In genomic region chr9:26519581-26520501, GRCm38 (mm10) we compare ENCODE assay signal across 9 mouse cellular contexts.
DNase-seq lines count a peak whose midpoint lies in the region; ATAC-seq and TF ChIP-seq lines count a peak whose summit lies in the region.
"Had no signal": no experiment of that assay in that cellular context is flagged by ENCODE, and none has a peak within 500 bp of the region (broad histone marks: within the 10 kb centered on the region; RNA-seq: fewer than 3 reads in every experiment).

No protein-coding gene starts in this region.

- no peak for TF ChIP-seq POLR2A in heart, adult 2 months (IDR thresholded peaks at IDR 0.05; ENCODE audit: insufficient read depth, low read depth, low read length)

- no peaks in the 10 kb centered on the region for H3K36me3 ChIP-seq in heart, adult 2 months (ENCODE audit: control insufficient read depth, insufficient read depth, low read length)
- H3K36me3 ChIP-seq in heart, embryonic 12.5 days = no peaks in the 10 kb centered on the region
- no peaks in the 10 kb centered on the region for H3K36me3 ChIP-seq in neural tube, embryonic 14.5 days (ENCODE audit: control insufficient read depth, insufficient read depth, low read length)

- no peaks in the 10 kb centered on the region for H3K79me2 ChIP-seq in heart, adult 2 months (replicated peaks; ENCODE audit: control insufficient read depth, insufficient read depth, low read length)

- no peak for ATAC-seq in heart, embryonic 12.5 days (ENCODE audit: insufficient number of reproducible peaks, low FRiP score)
- peak; percentile 77; the same call in 1 of the 2 replicates for ATAC-seq in neural tube, embryonic 14.5 days (ENCODE audit: low read depth)
- ATAC-seq in inflammation-experienced regulatory T-cells, adult 6 months = no peak

- H3K4me3 ChIP-seq in heart, adult 2 months = no peak overlapping the region
- no peak overlapping the region for H3K4me3 ChIP-seq in heart, embryonic 12.5 days
- no peak overlapping the region for H3K4me3 ChIP-seq in gastrocnemius, adult 2 months
- H3K4me3 ChIP-seq in neural tube, embryonic 14.5 days (ENCODE audit: low read depth, low read length) = no peak overlapping the region

- H3K4me1 ChIP-seq in heart, adult 2 months (ENCODE audit: control insufficient read depth, insufficient read depth, low read length) = peaks cover 3% of the 10 kb centered on the region
- H3K4me1 ChIP-seq in heart, embryonic 12.5 days (replicated peaks) = peaks cover 4% of the 10 kb centered on the region
- H3K4me1 ChIP-seq in neural tube, embryonic 14.5 days (ENCODE audit: control insufficient read depth, insufficient read depth, low read length) = peaks cover 8% of the 10 kb centered on the region; the same call in 1 of the 2 replicates

- TF ChIP-seq EP300 in heart, adult 2 months (IDR thresholded peaks at IDR 0.05; ENCODE audit: insufficient read depth, low read depth, low read length) = no peak

- no peaks in the 10 kb centered on the region for H3K27me3 ChIP-seq in heart, adult 2 months (ENCODE audit: control insufficient read depth, insufficient read depth, low read length)
- no peaks in the 10 kb centered on the region for H3K27me3 ChIP-seq in heart, embryonic 12.5 days (replicated peaks)
- no peaks in the 10 kb centered on the region for H3K27me3 ChIP-seq in neural tube, embryonic 14.5 days (ENCODE audit: control insufficient read depth, insufficient read depth, low read length)

- DNase-seq in heart, adult 2 months = peak; percentile 25 to 33
- DNase-seq in cerebellum, adult 18-20 months = peak; percentile 8 to 27
- peak; percentile 52 for DNase-seq in gastrocnemius, adult 2 months
- DNase-seq in kidney, postnatal 4 days = peak; percentile 23 to 43
- DNase-seq in adipocyte (ENCODE audit: low spot score) = no peak

- H3K9ac ChIP-seq in heart, adult 2 months (ENCODE audit: low read depth, low read length) = no peak overlapping the region
- H3K9ac ChIP-seq in heart, embryonic 12.5 days = no peak overlapping the region
- no peak overlapping the region for H3K9ac ChIP-seq in neural tube, embryonic 14.5 days (replicated peaks; ENCODE audit: low read depth, low read length)

- H3K27ac ChIP-seq in heart, adult 2 months = no peak overlapping the region
- H3K27ac ChIP-seq in heart, embryonic 12.5 days (ENCODE audit: poor library complexity, severe bottlenecking) = no peak overlapping the region
- no peak overlapping the region for H3K27ac ChIP-seq in gastrocnemius, adult 2 months
- peak overlapping the region; percentile 44 for H3K27ac ChIP-seq in neural tube, embryonic 14.5 days (ENCODE audit: low read depth, low read length)
- H3K27ac ChIP-seq: macrophage had no signal

- 31% methylated on average over 5 of the region's 5 CpGs for WGBS in heart, adult 2 months
- WGBS in heart, embryonic 12.5 days = 43% methylated on average over 5 of the region's 5 CpGs
- 50% methylated on average over 5 of the region's 5 CpGs for WGBS in neural tube, embryonic 14.5 days

- no peak overlapping the region for H3K4me2 ChIP-seq in heart, embryonic 12.5 days
- H3K4me2 ChIP-seq in neural tube, embryonic 14.5 days (ENCODE audit: low read depth, low read length) = no peak overlapping the region

- no peak for TF ChIP-seq CTCF in heart, adult 2 months (IDR thresholded peaks at IDR 0.05)
- no peak for TF ChIP-seq CTCF in gastrocnemius, adult 2 months (IDR thresholded peaks at IDR 0.05)

- H3K9me3 ChIP-seq in heart, embryonic 12.5 days (replicated peaks) = no peaks in the 10 kb centered on the region
- no peaks in the 10 kb centered on the region for H3K9me3 ChIP-seq in neural tube, embryonic 14.5 days (ENCODE audit: control insufficient read depth, low read length)

- intact Hi-C loops in heart, adult 2 months (cut with DNase I) = no loop called here
- intact Hi-C loops in gastrocnemius, adult 2 months (cut with DNase I) = no loop called here
